22 mouse cellular contexts compared by ENCODE assay signal in the genomic region with DNA sequence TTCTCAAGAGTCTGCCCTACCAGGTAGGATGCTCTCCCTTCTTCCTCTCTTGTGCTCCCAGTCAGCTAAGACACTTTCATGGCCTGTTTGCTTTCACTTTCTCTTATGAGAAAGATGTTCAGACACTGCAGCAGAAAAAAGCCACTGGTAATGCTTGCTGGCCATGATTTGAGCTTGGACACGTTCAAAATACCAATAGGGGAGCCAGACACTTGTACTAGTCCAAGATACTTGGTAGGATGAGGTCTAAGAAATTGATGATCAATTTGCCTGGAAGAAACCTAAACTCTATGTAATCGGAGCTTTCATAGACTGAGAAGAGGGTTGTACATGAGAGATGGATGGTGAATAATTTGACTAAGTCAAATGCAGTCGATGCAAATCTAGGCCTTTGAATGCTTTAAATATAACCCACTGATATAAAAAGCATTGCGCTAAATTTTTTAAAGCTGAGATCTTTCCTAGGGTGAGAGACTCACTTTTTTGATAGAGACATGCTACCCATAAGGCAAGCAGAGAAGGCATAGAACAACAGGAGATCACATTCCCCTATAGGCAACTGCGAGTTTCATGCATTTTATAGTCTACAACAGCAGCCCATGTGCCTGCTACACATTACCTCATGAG.
"Had no signal": no experiment of that assay in that cellular context is flagged by ENCODE, and none has a peak within 500 bp of the region (broad histone marks: within the 10 kb centered on the region; RNA-seq: fewer than 3 reads in every experiment).

No protein-coding gene starts in this region.

- H3K9me3 ChIP-seq: limb, embryonic 12.5 days; limb, embryonic 15.5 days; midbrain, embryonic 12.5 days; neural tube, embryonic 13.5 days; stomach, embryonic 15.5 days had no signal

- H3K36me3 ChIP-seq: limb, embryonic 12.5 days; limb, embryonic 15.5 days; midbrain, embryonic 12.5 days; neural tube, embryonic 13.5 days; stomach, embryonic 15.5 days had no signal

- H3K9ac ChIP-seq: limb, embryonic 12.5 days; limb, embryonic 15.5 days; liver, embryonic 14.5 days; liver, postnatal 0 days; lung, embryonic 14.5 days; midbrain, embryonic 12.5 days; neural tube, embryonic 13.5 days; stomach, embryonic 15.5 days had no signal

- DNase-seq: kidney, adult 2 months; kidney, postnatal 25 days; layer of hippocampus, adult 9-11 months; liver, postnatal 0 days; lung, embryonic 14.5 days; retina, postnatal 1 day; right cerebral cortex, postnatal 25 days; spleen, adult 18-20 months; thymus, postnatal 25 days had no signal

- ATAC-seq: liver, postnatal 0 days; lung, postnatal 0 days; midbrain, embryonic 16.5 days had no signal

- H3K4me2 ChIP-seq: limb, embryonic 12.5 days; limb, embryonic 15.5 days; liver, embryonic 11.5 days; lung, embryonic 14.5 days; midbrain, embryonic 12.5 days; neural tube, embryonic 13.5 days; stomach, embryonic 15.5 days had no signal

- H3K4me1 ChIP-seq: limb, embryonic 15.5 days; midbrain, embryonic 12.5 days had no signal

- H3K27ac ChIP-seq: kidney, postnatal 0 days; layer of hippocampus, adult 2 months; limb, embryonic 12.5 days; limb, embryonic 15.5 days; liver, embryonic 14.5 days; macrophage; midbrain, embryonic 12.5 days; neural tube, embryonic 13.5 days had no signal

- H3K27me3 ChIP-seq: limb, embryonic 12.5 days; limb, embryonic 15.5 days; midbrain, embryonic 12.5 days; neural tube, embryonic 13.5 days; stomach, embryonic 15.5 days had no signal

- H3K4me3 ChIP-seq: layer of hippocampus, adult 2 months; limb, embryonic 12.5 days; limb, embryonic 15.5 days; midbrain, embryonic 12.5 days; myocyte; neural tube, embryonic 13.5 days; stomach, embryonic 15.5 days had no signal
